Mouse (Mus musculus) small intestine, adult 2 months (tissue): ENCODE measurements around the gene Dync1i2.

Experiments
- CTCF ChIP-seq: fragments of 200-500 bp; IDR thresholded peaks from 2 replicates; pipeline ENCODE4 v1.5.1; 2012; ENCODE audit warnings: low read depth, mild to moderate bottlenecking, control low read depth, inconsistent platforms, low read length, moderate library complexity, mixed read lengths; ENCODE audit not compliant: insufficient replicate concordance, insufficient read length; ENCODE audit errors: extremely low read depth
- POLR2A ChIP-seq: fragments of 200-500 bp; IDR thresholded peaks from 2 replicates; pipeline ENCODE4 v1.6.1; 2012; ENCODE audit warnings: low read depth, mild to moderate bottlenecking, control low read depth, inconsistent platforms, low read length, moderate library complexity

DNA sequence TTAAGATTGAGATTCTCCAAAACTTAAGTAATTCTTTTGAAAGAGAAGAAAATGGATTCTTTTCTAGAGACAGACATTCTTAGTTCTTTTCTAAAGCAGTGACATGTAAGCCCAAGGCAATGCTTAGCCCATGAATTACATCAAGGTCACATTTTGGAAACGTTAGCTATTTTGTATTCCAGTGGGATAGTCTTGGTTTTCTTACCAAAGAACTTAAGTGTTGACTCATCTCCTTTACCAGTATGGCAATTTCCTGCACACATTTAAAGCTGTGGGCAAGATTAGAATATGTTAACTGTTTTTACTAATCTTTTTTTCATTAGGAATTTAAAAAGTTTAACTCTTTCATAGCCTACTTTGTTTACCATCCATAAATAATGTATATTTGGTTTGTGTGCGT lies 21.5 kb downstream of the Dync1i2 start:
- TF ChIP-seq POLR2A (no peak), CTCF (no peak)
